Mouse (Mus musculus) cortical plate, adult 2 months (tissue): Measurements from ENCODE around the gene Ptprn. TPM values are rescaled to one million over a fixed set of nuclear protein-coding genes. Genes with fewer than 3 reads are reported as not detected.

Experiments used
- H3K27ac ChIP-seq: fragments of 200-500 bp; 2 replicates; pipeline ENCODE4 v1.5.1; 2012; ENCODE audit warnings: low read length, control low read depth, inconsistent platforms; ENCODE audit not compliant: insufficient read depth
- H3K4me1 ChIP-seq: fragments of 200-500 bp; 2 replicates; pipeline ENCODE4 v1.6.1; 2011; ENCODE audit warnings: low read length; ENCODE audit not compliant: control insufficient read depth, insufficient read depth
- H3K4me3 ChIP-seq: fragments of 200-500 bp; 2 replicates; pipeline ENCODE4 v1.5.1; 2011; ENCODE audit warnings: mild to moderate bottlenecking, low read length, control low read depth; ENCODE audit not compliant: insufficient read depth
- CTCF ChIP-seq: fragments of 200-500 bp; IDR thresholded peaks from 2 replicates; pipeline ENCODE4 v1.5.1; 2011; ENCODE audit warnings: mild to moderate bottlenecking, control low read depth, low read length; ENCODE audit not compliant: insufficient read depth; ENCODE audit errors: extremely low read depth
- POLR2A ChIP-seq: fragments of 200-500 bp; IDR thresholded peaks from 2 replicates; pipeline ENCODE4 v1.6.1; 2011; ENCODE audit warnings: mild to moderate bottlenecking, low read length, control low read depth; ENCODE audit not compliant: insufficient read depth; ENCODE audit errors: extremely low read depth
- polyA plus RNA-seq: library from polyadenylated mRNA; depleted of rRNA; stranded (reverse); fragments of >200 nt; gene quantifications from 2 replicates; pipeline ENCODE4 v1.2.3, GENCODE M21; 2012

Ptprn gene
- polyA plus RNA-seq, 1 experiment, result 405 TPM

GRCm38 (mm10) chr1:75218227-75219001 lies 45.9 kb downstream of the Ptprn start:
- H3K4me1 ChIP-seq, result peaks cover 5% of the 10 kb centered on the region
- H3K27ac ChIP-seq, result peak overlapping the region; percentile 86
- H3K4me3 ChIP-seq, result peak overlapping the region; percentile 74
- TF ChIP-seq CTCF (no peak), POLR2A (no peak; the same call in 1 of the 2 replicates)

- Histone ChIP-seq H3K4me1 (peaks cover 5% of the 10 kb centered on the region), H3K27ac (peak overlapping the region; percentile 86; the same call in 1 of the 2 replicates), H3K4me3 (peak overlapping the region; percentile 74)
- TF ChIP-seq POLR2A, result no peak
- no peak for TF ChIP-seq CTCF
These were observed 46.4 kb downstream of the Ptprn start for GRCm38 (mm10) chr1:75217893-75218226.

GRCm38 (mm10) chr1:75216797-75217585 lies 47.3 kb downstream of the Ptprn start:
- H3K27ac ChIP-seq, result no peak overlapping the region
- no peak for TF ChIP-seq CTCF
- TF ChIP-seq POLR2A, result 0 out of 2 replicates have a peak, but pooled peaks have one; percentile 5
- H3K4me1 ChIP-seq, result peaks cover 5% of the 10 kb centered on the region
- peak overlapping the region; percentile 74 for H3K4me3 ChIP-seq

- no peak overlapping the region for H3K4me3 ChIP-seq
These were observed 48.5 kb downstream of the Ptprn start for GRCm38 (mm10) chr1:75215785-75216184.

GRCm38 (mm10) chr1:75214886-75215285 lies 49.4 kb downstream of the Ptprn start:
- peak overlapping the region; percentile 42; the same call in 1 of the 2 replicates for H3K27ac ChIP-seq
- no peak for TF ChIP-seq POLR2A
- TF ChIP-seq CTCF, result no peak
- H3K4me1 ChIP-seq, result peaks cover 12% of the 10 kb centered on the region
- H3K4me3 ChIP-seq, result no peak overlapping the region

More at GRCm38 (mm10) chr1:75215785-75216184, 48.5 kb downstream of the Ptprn start:
- TF ChIP-seq CTCF, result no peak
- no peak for TF ChIP-seq POLR2A
- H3K27ac ChIP-seq, result no peak overlapping the region
- H3K4me1 ChIP-seq, result peaks cover 9% of the 10 kb centered on the region

GRCm38 (mm10) chr1:75214442-75214841 lies 49.9 kb downstream of the Ptprn start:
- TF ChIP-seq POLR2A (0 out of 2 replicates have a peak, but pooled peaks have one; percentile 7), CTCF (no peak)
- peak overlapping the region; percentile 42; the same call in 1 of the 2 replicates for H3K27ac ChIP-seq
- peaks cover 12% of the 10 kb centered on the region for H3K4me1 ChIP-seq
- H3K4me3 ChIP-seq, result no peak overlapping the region

- Histone ChIP-seq H3K27ac (no peak overlapping the region), H3K4me1 (peaks cover 12% of the 10 kb centered on the region), H3K4me3 (no peak overlapping the region)
- TF ChIP-seq POLR2A (no peak), CTCF (no peak)
These were observed 51.2 kb downstream of the Ptprn start for GRCm38 (mm10) chr1:75213096-75213495.

GRCm38 (mm10) chr1:75212542-75212941 lies 51.8 kb downstream of the Ptprn start:
- peaks cover 12% of the 10 kb centered on the region for H3K4me1 ChIP-seq
- no peak overlapping the region for H3K4me3 ChIP-seq
- no peak overlapping the region for H3K27ac ChIP-seq
- TF ChIP-seq POLR2A (0 out of 2 replicates have a peak, but pooled peaks have one; percentile 22), CTCF (no peak)

GRCm38 (mm10) chr1:75211141-75211708 lies 53.1 kb downstream of the Ptprn start:
- peak overlapping the region; percentile 84 for H3K4me3 ChIP-seq
- H3K27ac ChIP-seq, result no peak overlapping the region
- H3K4me1 ChIP-seq, result peaks cover 10% of the 10 kb centered on the region
- TF ChIP-seq POLR2A (no peak), CTCF (no peak)
